Mouse (Mus musculus): ENCODE results near the gene Clps. TPM values are rescaled to one million over a fixed set of nuclear protein-coding genes. Genes with fewer than 3 reads are reported as not detected.

Clps gene
- polyA plus RNA-seq, 1 experiment from 2014 or later: not detected

- H3K27me3 ChIP-seq (ENCODE audit: control insufficient read depth, insufficient read depth, low read length): no peaks in the 10 kb centered on the region; the same call in 1 of the 2 replicates
- WGBS: 63% methylated on average over 5 of the region's 5 CpGs
- no peaks in the 10 kb centered on the region for H3K9me3 ChIP-seq (replicated peaks; ENCODE audit: control insufficient read depth, low read length)
- no peak overlapping the region for H3K27ac ChIP-seq (replicated peaks; ENCODE audit: low read depth, low read length)
- H3K4me1 ChIP-seq (ENCODE audit: control insufficient read depth, insufficient read depth, low read length): peaks cover 4% of the 10 kb centered on the region; the same call in 1 of the 2 replicates
- no peak overlapping the region for H3K4me3 ChIP-seq (ENCODE audit: low read depth, low read length)
- H3K36me3 ChIP-seq (replicated peaks; ENCODE audit: control insufficient read depth, insufficient read depth, low read depth, low read length): no peaks in the 10 kb centered on the region
- H3K4me2 ChIP-seq (ENCODE audit: low read depth, low read length): no peak overlapping the region
- DNase-seq (ENCODE audit: low spot score): no peak
- no peak overlapping the region for H3K9ac ChIP-seq (replicated peaks; ENCODE audit: low read length)
- ATAC-seq (replicated peaks; ENCODE audit: insufficient number of reproducible peaks, low FRiP score, low TSS enrichment, low read depth): no peak
Measured at GRCm38 (mm10) chr17:28521071-28521726, 39.4 kb downstream of the Clps start.

- 81% methylated on average over 4 of the region's 4 CpGs for WGBS
- H3K27me3 ChIP-seq (ENCODE audit: control insufficient read depth, insufficient read depth, low read length): no peaks in the 10 kb centered on the region; the same call in 1 of the 2 replicates
- H3K36me3 ChIP-seq (replicated peaks; ENCODE audit: control insufficient read depth, insufficient read depth, low read depth, low read length): no peaks in the 10 kb centered on the region
- ATAC-seq (replicated peaks; ENCODE audit: insufficient number of reproducible peaks, low FRiP score, low TSS enrichment, low read depth) (no peak), DNase-seq (ENCODE audit: low spot score) (no peak)
- peaks cover 4% of the 10 kb centered on the region; the same call in 1 of the 2 replicates for H3K4me1 ChIP-seq (ENCODE audit: control insufficient read depth, insufficient read depth, low read length)
- no peak overlapping the region for H3K27ac ChIP-seq (replicated peaks; ENCODE audit: low read depth, low read length)
- no peak overlapping the region for H3K4me2 ChIP-seq (ENCODE audit: low read depth, low read length)
- H3K9me3 ChIP-seq (replicated peaks; ENCODE audit: control insufficient read depth, low read length): no peaks in the 10 kb centered on the region
- H3K4me3 ChIP-seq (ENCODE audit: low read depth, low read length): no peak overlapping the region
- H3K9ac ChIP-seq (replicated peaks; ENCODE audit: low read length): no peak overlapping the region
Measured at GRCm38 (mm10) chr17:28520561-28520960, 40.0 kb downstream of the Clps start.

- no peaks in the 10 kb centered on the region for H3K36me3 ChIP-seq (replicated peaks; ENCODE audit: control insufficient read depth, insufficient read depth, low read depth, low read length)
- 89% methylated on average over 3 of the region's 3 CpGs for WGBS
- no peak overlapping the region for H3K4me2 ChIP-seq (ENCODE audit: low read depth, low read length)
- H3K9ac ChIP-seq (replicated peaks; ENCODE audit: low read length): no peak overlapping the region
- ATAC-seq (replicated peaks; ENCODE audit: insufficient number of reproducible peaks, low FRiP score, low TSS enrichment, low read depth) (no peak), DNase-seq (ENCODE audit: low spot score) (no peak)
- H3K4me3 ChIP-seq (ENCODE audit: low read depth, low read length): no peak overlapping the region
- peaks cover 4% of the 10 kb centered on the region; the same call in 1 of the 2 replicates for H3K4me1 ChIP-seq (ENCODE audit: control insufficient read depth, insufficient read depth, low read length)
- H3K9me3 ChIP-seq (replicated peaks; ENCODE audit: control insufficient read depth, low read length): no peaks in the 10 kb centered on the region
- no peak overlapping the region for H3K27ac ChIP-seq (replicated peaks; ENCODE audit: low read depth, low read length)
- no peaks in the 10 kb centered on the region; the same call in 1 of the 2 replicates for H3K27me3 ChIP-seq (ENCODE audit: control insufficient read depth, insufficient read depth, low read length)
Measured at GRCm38 (mm10) chr17:28519827-28520226, 40.7 kb downstream of the Clps start.

- Histone ChIP-seq H3K4me1 (ENCODE audit: control insufficient read depth, insufficient read depth, low read length) (peaks cover 4% of the 10 kb centered on the region; the same call in 1 of the 2 replicates), H3K27me3 (ENCODE audit: control insufficient read depth, insufficient read depth, low read length) (no peaks in the 10 kb centered on the region; the same call in 1 of the 2 replicates), H3K27ac (replicated peaks; ENCODE audit: low read depth, low read length) (no peak overlapping the region), H3K9ac (replicated peaks; ENCODE audit: low read length) (peak overlapping the region; percentile 67), H3K9me3 (replicated peaks; ENCODE audit: control insufficient read depth, low read length) (no peaks in the 10 kb centered on the region), H3K36me3 (replicated peaks; ENCODE audit: control insufficient read depth, insufficient read depth, low read depth, low read length) (no peaks in the 10 kb centered on the region), H3K4me2 (ENCODE audit: low read depth, low read length) (peak overlapping the region; percentile 94), H3K4me3 (ENCODE audit: low read depth, low read length) (peak overlapping the region; percentile 45; the same call in 1 of the 2 replicates)
- DNase-seq (ENCODE audit: low spot score): no peak
- ATAC-seq (replicated peaks; ENCODE audit: insufficient number of reproducible peaks, low FRiP score, low TSS enrichment, low read depth): no peak
- 26% methylated on average over 8 of the region's 8 CpGs for WGBS
Measured at GRCm38 (mm10) chr17:28518615-28519071, 41.9 kb downstream of the Clps start.

- WGBS: under 1% methylated on average over 39 of the region's 46 CpGs
- Histone ChIP-seq H3K4me3 (ENCODE audit: low read depth, low read length) (peak overlapping the region; percentile 45), H3K4me2 (ENCODE audit: low read depth, low read length) (peak overlapping the region; percentile 94), H3K27ac (replicated peaks; ENCODE audit: low read depth, low read length) (no peak overlapping the region; the same call in 1 of the 2 replicates), H3K36me3 (replicated peaks; ENCODE audit: control insufficient read depth, insufficient read depth, low read depth, low read length) (no peaks in the 10 kb centered on the region), H3K27me3 (ENCODE audit: control insufficient read depth, insufficient read depth, low read length) (no peaks in the 10 kb centered on the region; the same call in 1 of the 2 replicates), H3K9ac (replicated peaks; ENCODE audit: low read length) (peak overlapping the region; percentile 67), H3K9me3 (replicated peaks; ENCODE audit: control insufficient read depth, low read length) (no peaks in the 10 kb centered on the region), H3K4me1 (ENCODE audit: control insufficient read depth, insufficient read depth, low read length) (peaks cover 4% of the 10 kb centered on the region; the same call in 1 of the 2 replicates)
- DNase-seq (ENCODE audit: low spot score): peak; percentile 36
- peak; percentile 44 for ATAC-seq (replicated peaks; ENCODE audit: insufficient number of reproducible peaks, low FRiP score, low TSS enrichment, low read depth)
Measured at GRCm38 (mm10) chr17:28517956-28518614, 42.5 kb downstream of the Clps start.

GRCm38 (mm10) chr17:28517441-28517955 lies 43.1 kb downstream of the Clps start, which contains the start of gene Fkbp5:
TSS of gene Fkbp5 (minus strand) at chr17:28517527.
- Histone ChIP-seq H3K4me2 (ENCODE audit: low read depth, low read length) (peak within 1 kb of the TSS; percentile 94), H3K9ac (replicated peaks; ENCODE audit: low read length) (peak within 1 kb of the TSS; percentile 67), H3K4me3 (ENCODE audit: low read depth, low read length) (peak within 1 kb of the TSS; percentile 45), H3K27me3 (ENCODE audit: control insufficient read depth, insufficient read depth, low read length) (no peaks in the 10 kb centered on the region; the same call in 1 of the 2 replicates), H3K4me1 (ENCODE audit: control insufficient read depth, insufficient read depth, low read length) (peaks cover 4% of the 10 kb centered on the region; the same call in 1 of the 2 replicates), H3K27ac (replicated peaks; ENCODE audit: low read depth, low read length) (no peak within 1 kb of the TSS; the same call in 1 of the 2 replicates), H3K36me3 (replicated peaks; ENCODE audit: control insufficient read depth, insufficient read depth, low read depth, low read length) (no peaks in the 10 kb centered on the region), H3K9me3 (replicated peaks; ENCODE audit: control insufficient read depth, low read length) (no peaks in the 10 kb centered on the region)
- DNase-seq (ENCODE audit: low spot score): peak; percentile 68
- WGBS: 4% methylated on average over 16 of the region's 16 CpGs
- ATAC-seq (replicated peaks; ENCODE audit: insufficient number of reproducible peaks, low FRiP score, low TSS enrichment, low read depth): no peak; the same call in 1 of the 2 replicates

GRCm38 (mm10) chr17:28516881-28517280 lies 43.7 kb downstream of the Clps start:
- no peak overlapping the region; the same call in 1 of the 2 replicates for H3K4me2 ChIP-seq (ENCODE audit: low read depth, low read length)
- no peak overlapping the region for H3K27ac ChIP-seq (replicated peaks; ENCODE audit: low read depth, low read length)
- no peak overlapping the region for H3K4me3 ChIP-seq (ENCODE audit: low read depth, low read length)

More at GRCm38 (mm10) chr17:28516881-28517280, 43.7 kb downstream of the Clps start:
- no peaks in the 10 kb centered on the region for H3K9me3 ChIP-seq (replicated peaks; ENCODE audit: control insufficient read depth, low read length)
- no peak overlapping the region for H3K9ac ChIP-seq (replicated peaks; ENCODE audit: low read length)
- no peak for DNase-seq (ENCODE audit: low spot score)
- H3K27me3 ChIP-seq (ENCODE audit: control insufficient read depth, insufficient read depth, low read length): no peaks in the 10 kb centered on the region; the same call in 1 of the 2 replicates
- no peak for ATAC-seq (replicated peaks; ENCODE audit: insufficient number of reproducible peaks, low FRiP score, low TSS enrichment, low read depth)
- WGBS: 70% methylated on average over 4 of the region's 4 CpGs
- no peaks in the 10 kb centered on the region; the same call in 1 of the 2 replicates for H3K4me1 ChIP-seq (ENCODE audit: control insufficient read depth, insufficient read depth, low read length)
- H3K36me3 ChIP-seq (replicated peaks; ENCODE audit: control insufficient read depth, insufficient read depth, low read depth, low read length): no peaks in the 10 kb centered on the region

Data from embryonic facial prominence, embryonic 11.5 days (tissue).